Mouse (Mus musculus): ENCODE measurements around the gene Mccc2. TPM values are rescaled to one million over a fixed set of nuclear protein-coding genes. Genes with fewer than 3 reads are reported as not detected.
A peak's percentile ranks its signal among the peaks of the same experiment; 100 is the strongest.

Mccc2 gene
- total and polyA plus RNA-seq, 3 experiments = 19.0 to 22.3 (median 19.5) TPM

DNA sequence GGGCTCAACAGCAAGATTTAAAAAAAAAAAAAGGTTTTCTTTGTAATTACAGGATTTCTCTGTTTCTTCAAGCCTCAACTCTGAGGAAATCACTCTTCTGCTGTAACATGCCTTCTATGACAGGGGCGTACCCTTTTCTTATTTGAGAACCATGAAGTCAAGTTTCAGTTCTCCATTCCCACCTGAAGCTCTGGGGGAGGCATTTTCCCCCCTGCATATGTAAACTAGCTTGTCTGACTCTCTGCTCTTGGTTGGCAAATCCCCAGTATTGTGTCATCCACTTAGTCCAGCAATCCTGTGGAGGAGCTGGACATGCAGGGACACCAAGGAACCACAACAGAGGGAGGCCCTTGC is 59.9 kb downstream of the Mccc2 start (continued):
- peak; percentile 83; the same call in 1 of the 2 replicates for TF ChIP-seq CHD1 (IDR thresholded peaks at IDR 0.05; ENCODE audit: low read depth, low read length)
- TF ChIP-seq HCFC1 (IDR thresholded peaks at IDR 0.05; ENCODE audit: low read depth, low read length) = no peak
- TF ChIP-seq SMC3 (IDR thresholded peaks at IDR 0.05; ENCODE audit: low read depth, low read length) = peak; percentile 30; the same call in 1 of the 2 replicates
- TF ChIP-seq UBTF (IDR thresholded peaks at IDR 0.05; ENCODE audit: low read depth, low read length) = no peak
- no peak for TF ChIP-seq NRF1 (IDR thresholded peaks at IDR 0.05; ENCODE audit: low read depth, low read length)
- peak; percentile 75; the same call in 1 of the 2 replicates for TF ChIP-seq MAZ (IDR thresholded peaks at IDR 0.05; ENCODE audit: low read depth, low read length)
- TF ChIP-seq RCOR1 (conservative IDR thresholded peaks at IDR 0.05; ENCODE audit: low read depth, low read length) = no peak
- TF ChIP-seq ZMIZ1 (IDR thresholded peaks at IDR 0.05; ENCODE audit: low read depth, low read length) = no peak
- TF ChIP-seq POLR2A (IDR thresholded peaks at IDR 0.05; ENCODE audit: low read depth, low read length) = peak; percentile 27; the same call in 1 of the 2 replicates
- TF ChIP-seq EP300 (IDR thresholded peaks at IDR 0.05; ENCODE audit: low read length) = peak; percentile 98
- TF ChIP-seq ETS1 (conservative IDR thresholded peaks at IDR 0.05; ENCODE audit: low read depth, low read length) = peak; percentile 93
- peak; percentile 70; the same call in 1 of the 2 replicates for TF ChIP-seq MXI1 (IDR thresholded peaks at IDR 0.05; ENCODE audit: low read depth, low read length)
- no peak for TF ChIP-seq ZKSCAN1 (IDR thresholded peaks at IDR 0.05; ENCODE audit: borderline replicate concordance, low read depth, low read length)
- peak; percentile 75; the same call in 1 of the 2 replicates for TF ChIP-seq TCF12 (IDR thresholded peaks at IDR 0.05; ENCODE audit: low read depth, low read length)
- peak; percentile 83 for TF ChIP-seq JUN (IDR thresholded peaks at IDR 0.05; ENCODE audit: insufficient read depth, low read depth, low read length)
- TF ChIP-seq ZNF384 (IDR thresholded peaks at IDR 0.05; ENCODE audit: low read depth, low read length) = peak; percentile 82
- peak; percentile 74 for TF ChIP-seq MAX (IDR thresholded peaks at IDR 0.05; ENCODE audit: low read length)
- TF ChIP-seq MYC (IDR thresholded peaks at IDR 0.05; ENCODE audit: low read depth, low read length) = peak; percentile 76

DNA sequence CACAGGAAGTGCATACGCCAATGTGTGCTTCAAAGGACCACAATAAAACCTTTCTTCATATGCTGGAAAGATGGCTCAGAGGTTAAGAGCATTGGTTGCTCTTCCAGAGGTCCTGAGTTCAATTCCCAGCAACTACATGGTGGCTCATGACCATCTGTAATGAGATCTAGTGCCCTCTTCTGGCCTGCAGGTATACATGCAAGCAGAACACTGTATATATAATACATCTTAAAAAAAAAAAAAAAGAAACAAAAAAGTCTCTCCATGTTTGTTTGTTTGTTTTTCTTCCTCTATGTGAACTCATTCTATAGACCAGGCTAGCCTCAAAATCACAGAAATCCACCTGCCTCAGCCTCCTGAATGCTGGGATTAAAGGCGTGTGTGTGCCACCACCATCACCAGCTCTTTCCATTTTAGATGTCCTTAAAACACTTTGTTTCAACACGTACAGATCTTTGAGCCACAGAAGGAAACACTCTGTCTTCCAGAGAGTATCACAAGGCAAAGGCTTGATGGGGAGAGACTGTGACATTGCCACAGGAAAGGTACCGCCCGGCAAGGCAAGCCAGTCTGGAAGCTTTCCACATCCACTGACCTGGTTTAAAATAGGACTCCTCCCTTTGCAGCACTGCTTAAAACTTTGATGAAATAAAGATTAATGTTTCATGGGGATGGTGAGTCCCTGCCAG is 60.4 kb downstream of the Mccc2 start:
- TF ChIP-seq SMC3 (IDR thresholded peaks at IDR 0.05; ENCODE audit: low read depth, low read length) (0 out of 2 replicates have a peak, but pooled peaks have one; percentile 1), CTCF (conservative IDR thresholded peaks at IDR 0.05 in 1 of 2, IDR thresholded peaks at IDR 0.05 in 1 of 2; ENCODE audit: low read depth in 2 of 2, low read length in 2 of 2) (peak; percentile 36), ETS1 (conservative IDR thresholded peaks at IDR 0.05; ENCODE audit: low read depth, low read length) (0 out of 2 replicates have a peak, but pooled peaks have one; percentile 21), JUN (IDR thresholded peaks at IDR 0.05; ENCODE audit: insufficient read depth, low read depth, low read length) (no peak), ZMIZ1 (IDR thresholded peaks at IDR 0.05; ENCODE audit: low read depth, low read length) (no peak), ZNF384 (IDR thresholded peaks at IDR 0.05; ENCODE audit: low read depth, low read length) (peak; percentile 46; the same call in 1 of the 2 replicates), MAZ (IDR thresholded peaks at IDR 0.05; ENCODE audit: low read depth, low read length) (0 out of 2 replicates have a peak, but pooled peaks have one; percentile 6), SIN3A (IDR thresholded peaks at IDR 0.05; ENCODE audit: low read length) (peak; percentile 1; the same call in 1 of the 2 replicates), USF1 (IDR thresholded peaks at IDR 0.05; ENCODE audit: low read depth, low read length) (no peak), RAD21 (IDR thresholded peaks at IDR 0.05; ENCODE audit: low read depth, low read length) (peak; percentile 3)
- Histone ChIP-seq H3K27me3 (replicated peaks) (no peaks in the 10 kb centered on the region), H3K79me2 (replicated peaks; ENCODE audit: control insufficient read depth, extremely low read depth, insufficient read depth, poor library complexity, severe bottlenecking) (no peaks in the 10 kb centered on the region), H3K4me2 (ENCODE audit: insufficient read depth, low read depth, poor library complexity, severe bottlenecking) (no peak overlapping the region), H3K4me1 (ENCODE audit: control insufficient read depth in 1 of 2, insufficient read depth in 2 of 2) (peaks cover 4 to 38% of the 10 kb centered on the region in 2 experiments; a peak in 3 of 4 replicates), H3K27ac (ENCODE audit: insufficient read depth, low read depth) (peak overlapping the region; percentile 78), H3K9me3 (replicated peaks; ENCODE audit: low read length) (peaks cover 4% of the 10 kb centered on the region), H3K36me3 (replicated peaks in 1 of 2; ENCODE audit: control insufficient read depth in 1 of 2, insufficient read depth in 1 of 2, low read length in 1 of 2) (peaks cover 2 to 41% of the 10 kb centered on the region in 2 experiments), H3K4me3 (replicated peaks in 1 of 3; ENCODE audit: low read depth in 2 of 3, low read length in 2 of 3, poor library complexity in 1 of 3) (peak overlapping the region in 1 of 3 experiments; percentile 19), H3K9ac (ENCODE audit: insufficient read depth, low read depth) (0 out of 2 replicates have a peak overlapping the region, but pooled peaks have one; percentile 37)
- dilution Hi-C loops (cut with MboI; ENCODE audit: extremely low pct_ligation_motif_present, extremely low pct_unique_long_range_greater_than_20kb, low sequenced_read_pairs) = no loop called here
- DNase-seq (ENCODE audit: extremely low read depth) = peak; percentile 27
- in situ Hi-C loops (cut with MboI; ENCODE audit: low pct_ligation_motif_present, low pct_unique_long_range_greater_than_20kb, low sequenced_read_pairs) = no loop called here
